Mouse (Mus musculus): ENCODE measurements at regions not wholly inside any gene's neighbourhood (a gene's known extent, or its start where the extent isn't known, plus 50 kb on each side); places are given as distances from the start of the nearest gene placed in this dataset.

DNA sequence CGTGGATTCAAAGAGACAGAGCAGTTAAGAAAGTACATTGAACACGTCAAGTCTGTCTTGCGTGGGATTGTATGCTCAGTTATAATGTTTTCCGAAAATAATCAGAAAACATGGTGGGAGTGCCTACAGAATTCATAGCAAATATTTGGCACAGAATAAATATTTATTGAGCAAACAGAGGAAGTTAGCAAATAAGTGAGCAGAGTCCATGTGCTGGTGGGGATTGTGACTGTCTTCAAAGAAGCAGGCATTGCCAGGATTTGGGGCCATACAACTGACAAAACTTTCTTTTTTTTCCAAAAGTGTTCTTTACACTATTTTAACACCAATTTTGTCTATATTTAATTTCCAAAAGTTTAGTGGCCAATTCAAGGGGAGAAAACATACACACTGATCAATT lies 1729.8 kb downstream of the AI429214 start:
- ATAC-seq (ENCODE audit: low FRiP score) (no peak), DNase-seq (ENCODE audit: low spot score, missing footprints) (no peak)
- H3K36me3 ChIP-seq (ENCODE audit: control insufficient read depth, insufficient read depth, low read length), result no peaks in the 10 kb centered on the region
- H3K4me2 ChIP-seq, result no peak overlapping the region
- H3K9ac ChIP-seq (ENCODE audit: low read length), result no peak overlapping the region
- H3K9me3 ChIP-seq (ENCODE audit: control insufficient read depth, low read length), result no peaks in the 10 kb centered on the region
- no peak overlapping the region for H3K4me3 ChIP-seq (ENCODE audit: low read depth, low read length)
- H3K27ac ChIP-seq (ENCODE audit: low read depth, low read length), result no peak overlapping the region
- WGBS, result 86% methylated on average over 4 of the region's 4 CpGs
- H3K4me1 ChIP-seq (ENCODE audit: control insufficient read depth, insufficient read depth, low read length), result no peaks in the 10 kb centered on the region
- H3K27me3 ChIP-seq (ENCODE audit: control insufficient read depth, insufficient read depth, low read length), result no peaks in the 10 kb centered on the region

GRCm38 (mm10) chr8:38725257-38725656 lies 1731.9 kb downstream of the AI429214 start:
- Histone ChIP-seq H3K9me3 (ENCODE audit: control insufficient read depth, low read length) (no peaks in the 10 kb centered on the region), H3K9ac (ENCODE audit: low read length) (no peak overlapping the region), H3K4me1 (ENCODE audit: control insufficient read depth, insufficient read depth, low read length) (no peaks in the 10 kb centered on the region), H3K4me2 (no peak overlapping the region), H3K36me3 (ENCODE audit: control insufficient read depth, insufficient read depth, low read length) (no peaks in the 10 kb centered on the region), H3K27me3 (ENCODE audit: control insufficient read depth, insufficient read depth, low read length) (no peaks in the 10 kb centered on the region), H3K4me3 (ENCODE audit: low read depth, low read length) (no peak overlapping the region), H3K27ac (ENCODE audit: low read depth, low read length) (no peak overlapping the region)
- ATAC-seq (ENCODE audit: low FRiP score), result no peak
- 88% methylated on average over 5 of the region's 5 CpGs for WGBS
- no peak for DNase-seq (ENCODE audit: low spot score, missing footprints)

DNA sequence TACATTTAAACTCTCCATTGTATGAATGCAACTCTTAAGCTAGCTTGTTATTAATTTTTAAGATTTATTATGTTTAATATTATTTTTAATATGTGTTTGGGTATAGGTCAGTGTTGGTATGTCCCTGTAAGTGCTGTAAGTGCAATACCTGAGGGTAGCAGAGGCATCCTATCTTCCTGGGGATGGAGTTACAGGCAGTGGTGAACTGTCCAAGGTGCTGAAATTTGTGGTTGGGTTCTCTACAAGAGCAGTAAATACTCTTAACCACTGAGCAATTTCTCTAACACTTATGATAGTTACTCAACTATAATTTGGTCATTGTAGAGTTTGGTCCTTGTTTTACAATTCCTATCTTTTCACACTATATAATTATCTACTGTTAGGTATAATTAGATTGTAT lies 1753.7 kb downstream of the AI429214 start:
- DNase-seq (ENCODE audit: low spot score, missing footprints) (no peak), ATAC-seq (ENCODE audit: low FRiP score) (no peak)
- no peak overlapping the region for H3K4me2 ChIP-seq
- no peaks in the 10 kb centered on the region for H3K36me3 ChIP-seq (ENCODE audit: control insufficient read depth, insufficient read depth, low read length)
- no peaks in the 10 kb centered on the region for H3K27me3 ChIP-seq (ENCODE audit: control insufficient read depth, insufficient read depth, low read length)
- no peak overlapping the region for H3K27ac ChIP-seq (ENCODE audit: low read depth, low read length)
- no peaks in the 10 kb centered on the region for H3K4me1 ChIP-seq (ENCODE audit: control insufficient read depth, insufficient read depth, low read length)
- H3K9me3 ChIP-seq (ENCODE audit: control insufficient read depth, low read length), result no peaks in the 10 kb centered on the region
- H3K4me3 ChIP-seq (ENCODE audit: low read depth, low read length), result no peak overlapping the region
- no peak overlapping the region for H3K9ac ChIP-seq (ENCODE audit: low read length)

- H3K4me3 ChIP-seq (ENCODE audit: low read depth, low read length), result no peak overlapping the region
- DNase-seq (ENCODE audit: low spot score, missing footprints), result no peak
- H3K9me3 ChIP-seq (ENCODE audit: control insufficient read depth, low read length), result no peaks in the 10 kb centered on the region
- ATAC-seq (ENCODE audit: low FRiP score), result no peak
- 81% methylated on average over 5 of the region's 5 CpGs for WGBS
- H3K4me1 ChIP-seq (ENCODE audit: control insufficient read depth, insufficient read depth, low read length), result no peaks in the 10 kb centered on the region
- no peak overlapping the region for H3K27ac ChIP-seq (ENCODE audit: low read depth, low read length)
- no peaks in the 10 kb centered on the region for H3K27me3 ChIP-seq (ENCODE audit: control insufficient read depth, insufficient read depth, low read length)
- no peak overlapping the region for H3K4me2 ChIP-seq
- H3K9ac ChIP-seq (ENCODE audit: low read length), result no peak overlapping the region
- H3K36me3 ChIP-seq (ENCODE audit: control insufficient read depth, insufficient read depth, low read length), result no peaks in the 10 kb centered on the region
These were observed 1773.3 kb downstream of the AI429214 start for GRCm38 (mm10) chr8:38766626-38767226.

DNA sequence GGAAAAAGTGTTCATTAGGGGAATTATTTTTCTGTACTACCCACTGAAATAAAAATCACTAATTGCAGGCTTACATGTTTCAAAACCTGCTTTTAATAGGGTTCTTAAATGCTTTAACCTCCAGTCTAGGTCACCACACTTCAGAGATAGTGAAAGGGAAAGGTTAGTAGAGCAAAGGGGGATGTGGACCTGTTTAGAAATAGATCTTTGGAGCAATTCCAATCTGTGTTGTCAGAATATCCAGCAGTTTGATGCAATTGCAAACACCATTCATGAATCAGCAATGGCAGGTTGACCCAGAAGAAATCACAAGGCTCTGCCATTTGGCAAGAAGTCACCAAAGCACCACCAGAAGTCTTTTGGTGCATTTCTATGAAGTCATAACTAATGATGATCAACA lies 1819.1 kb downstream of the AI429214 start:
- H3K27me3 ChIP-seq (ENCODE audit: control insufficient read depth, insufficient read depth, low read length), result no peaks in the 10 kb centered on the region
- DNase-seq (ENCODE audit: low spot score, missing footprints), result no peak
- no peak overlapping the region for H3K4me2 ChIP-seq
- H3K4me1 ChIP-seq (ENCODE audit: control insufficient read depth, insufficient read depth, low read length), result no peaks in the 10 kb centered on the region
- H3K36me3 ChIP-seq (ENCODE audit: control insufficient read depth, insufficient read depth, low read length), result no peaks in the 10 kb centered on the region
- H3K9ac ChIP-seq (ENCODE audit: low read length), result no peak overlapping the region
- H3K27ac ChIP-seq (ENCODE audit: low read depth, low read length), result no peak overlapping the region
- H3K9me3 ChIP-seq (ENCODE audit: control insufficient read depth, low read length), result no peaks in the 10 kb centered on the region
- no peak overlapping the region for H3K4me3 ChIP-seq (ENCODE audit: low read depth, low read length)
- ATAC-seq (ENCODE audit: low FRiP score), result no peak

DNA sequence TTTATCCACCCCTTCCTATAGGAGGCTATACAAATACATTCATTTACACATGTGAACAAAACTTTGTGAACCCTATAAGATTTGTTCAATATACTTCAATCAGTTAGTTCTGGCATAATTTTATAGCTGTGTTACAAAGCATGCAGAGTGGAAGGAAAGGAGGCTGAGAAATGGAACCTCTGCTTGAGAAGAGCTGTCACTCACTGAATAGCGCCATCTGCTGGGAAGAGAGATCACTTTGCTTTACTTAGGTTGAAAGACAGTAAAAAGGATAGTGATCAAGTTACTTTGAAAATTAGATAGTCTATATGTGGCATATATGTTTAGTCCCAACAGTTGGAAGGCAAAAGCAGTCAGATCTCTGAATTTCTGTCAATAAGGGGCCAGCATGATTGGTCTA lies 1824.8 kb downstream of the AI429214 start:
- Histone ChIP-seq H3K4me2 (no peak overlapping the region), H3K27me3 (ENCODE audit: control insufficient read depth, insufficient read depth, low read length) (no peaks in the 10 kb centered on the region), H3K36me3 (ENCODE audit: control insufficient read depth, insufficient read depth, low read length) (no peaks in the 10 kb centered on the region), H3K27ac (ENCODE audit: low read depth, low read length) (no peak overlapping the region), H3K9me3 (ENCODE audit: control insufficient read depth, low read length) (no peaks in the 10 kb centered on the region), H3K9ac (ENCODE audit: low read length) (no peak overlapping the region), H3K4me1 (ENCODE audit: control insufficient read depth, insufficient read depth, low read length) (no peaks in the 10 kb centered on the region), H3K4me3 (ENCODE audit: low read depth, low read length) (no peak overlapping the region)
- WGBS, result 29% methylated on average over 1 of the region's 1 CpGs
- ATAC-seq (ENCODE audit: low FRiP score) (peak; percentile 67; the same call in 1 of the 2 replicates), DNase-seq (ENCODE audit: low spot score, missing footprints) (no peak)

DNA sequence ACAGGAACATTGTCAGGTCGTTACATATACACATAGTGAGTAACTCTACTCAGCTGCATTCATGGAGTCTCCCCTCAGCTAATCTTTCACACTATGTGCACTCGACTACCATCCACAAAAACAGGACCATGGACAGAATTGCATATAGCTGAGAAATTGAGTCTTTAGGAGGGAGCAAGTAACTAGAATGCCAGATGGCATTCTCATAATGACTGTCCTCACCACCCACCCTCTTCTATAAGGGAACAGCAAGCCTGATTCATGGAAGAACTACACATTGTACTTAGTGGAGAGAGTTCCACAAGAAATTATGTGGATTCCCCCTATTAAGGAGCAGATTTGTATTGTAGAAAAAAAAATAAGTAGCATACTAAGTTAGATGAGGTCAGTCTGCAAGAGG lies 1813.4 kb upstream of the Adam24 start:
- Histone ChIP-seq H3K27ac (ENCODE audit: low read depth, low read length) (no peak overlapping the region), H3K4me2 (no peak overlapping the region), H3K9me3 (ENCODE audit: control insufficient read depth, low read length) (no peaks in the 10 kb centered on the region), H3K36me3 (ENCODE audit: control insufficient read depth, insufficient read depth, low read length) (no peaks in the 10 kb centered on the region), H3K4me1 (ENCODE audit: control insufficient read depth, insufficient read depth, low read length) (no peaks in the 10 kb centered on the region), H3K27me3 (ENCODE audit: control insufficient read depth, insufficient read depth, low read length) (no peaks in the 10 kb centered on the region), H3K9ac (ENCODE audit: low read length) (no peak overlapping the region), H3K4me3 (ENCODE audit: low read depth, low read length) (no peak overlapping the region)
- no peak for DNase-seq (ENCODE audit: low spot score, missing footprints)
- no peak for ATAC-seq (ENCODE audit: low FRiP score)
- WGBS, result 77% methylated on average over 2 of the region's 2 CpGs

GRCm38 (mm10) chr8:38867370-38867769 lies 1807.5 kb upstream of the Adam24 start:
- Histone ChIP-seq H3K36me3 (ENCODE audit: control insufficient read depth, insufficient read depth, low read length) (no peaks in the 10 kb centered on the region), H3K4me3 (ENCODE audit: low read depth, low read length) (no peak overlapping the region), H3K27me3 (ENCODE audit: control insufficient read depth, insufficient read depth, low read length) (no peaks in the 10 kb centered on the region), H3K4me2 (no peak overlapping the region), H3K4me1 (ENCODE audit: control insufficient read depth, insufficient read depth, low read length) (no peaks in the 10 kb centered on the region), H3K9me3 (ENCODE audit: control insufficient read depth, low read length) (no peaks in the 10 kb centered on the region), H3K27ac (ENCODE audit: low read depth, low read length) (no peak overlapping the region), H3K9ac (ENCODE audit: low read length) (no peak overlapping the region)
- DNase-seq (ENCODE audit: low spot score, missing footprints) (no peak), ATAC-seq (ENCODE audit: low FRiP score) (no peak)
- 64% methylated on average over 6 of the region's 6 CpGs for whole genome bisulfite sequencing

Data from midbrain, embryonic 11.5 days (tissue).